Mouse (Mus musculus): ENCODE results near the gene Ripor2.

Ripor2 gene

GRCm38 (mm10) chr13:24649099-24649498, 67.1 kb downstream of the Ripor2 start:
- no peak for DNase-seq

GRCm38 (mm10) chr13:24651018-24651417, 69.0 kb downstream of the Ripor2 start:
- DNase-seq = no peak

GRCm38 (mm10) chr13:24654919-24655635, 73.1 kb downstream of the Ripor2 start:
- no peak for DNase-seq

DNA sequence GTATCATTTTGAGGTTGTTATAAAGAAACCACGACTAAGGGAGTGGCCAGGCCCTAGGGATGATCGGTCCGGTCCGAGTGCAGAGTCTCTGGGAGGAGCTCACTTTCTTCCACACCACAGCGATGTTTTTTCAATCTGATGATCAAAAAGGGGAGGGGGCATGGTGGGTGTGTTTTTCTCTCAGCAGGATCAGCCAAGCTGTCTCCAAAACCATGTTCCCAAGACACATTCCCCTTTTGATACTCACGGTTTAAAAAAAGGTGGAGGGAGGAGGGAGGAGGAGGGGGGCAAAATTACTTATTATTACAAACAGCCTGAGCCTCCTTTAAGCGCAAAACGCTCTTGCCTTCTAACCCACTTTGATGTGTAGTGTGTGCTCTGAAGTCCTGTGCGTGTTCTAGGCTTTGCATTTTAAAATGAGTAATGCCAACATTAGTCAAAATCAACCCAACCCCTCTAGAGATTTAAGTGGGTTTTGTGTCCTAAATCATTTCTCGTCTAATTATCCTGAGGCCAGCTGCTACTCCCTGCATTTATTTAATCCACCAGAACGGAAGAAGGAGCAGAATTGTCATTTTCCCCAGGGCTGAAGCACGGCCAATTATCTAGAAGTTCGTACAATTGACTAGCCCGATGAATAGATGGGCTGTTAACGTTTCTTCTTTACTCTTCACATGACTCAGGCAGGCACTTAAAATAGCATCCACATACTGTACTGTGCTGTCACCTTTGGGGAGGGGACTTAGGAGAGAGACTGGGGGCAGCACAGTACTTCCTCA, 74.9 kb downstream of the Ripor2 start:
- DNase-seq = no peak

DNA sequence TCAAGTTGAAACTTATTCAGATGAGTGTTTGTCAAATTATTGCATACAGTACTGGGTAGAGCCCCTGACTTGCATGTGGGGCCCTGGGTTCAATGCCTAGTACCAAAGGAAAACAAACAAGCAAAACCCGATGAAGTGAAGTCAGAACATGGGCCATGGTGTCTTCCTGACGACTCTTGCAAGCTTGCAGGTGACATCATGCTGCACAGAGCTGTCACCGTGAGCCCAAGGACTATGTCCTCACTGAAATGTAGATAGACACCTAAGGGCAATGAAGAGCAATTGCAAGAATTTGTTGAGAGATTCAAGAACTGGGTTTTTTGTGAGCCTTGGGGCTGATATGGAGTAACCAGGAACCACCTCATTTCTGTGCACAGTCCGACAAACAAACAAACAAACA, 84.8 kb downstream of the Ripor2 start:
- no peak for DNase-seq

DNA sequence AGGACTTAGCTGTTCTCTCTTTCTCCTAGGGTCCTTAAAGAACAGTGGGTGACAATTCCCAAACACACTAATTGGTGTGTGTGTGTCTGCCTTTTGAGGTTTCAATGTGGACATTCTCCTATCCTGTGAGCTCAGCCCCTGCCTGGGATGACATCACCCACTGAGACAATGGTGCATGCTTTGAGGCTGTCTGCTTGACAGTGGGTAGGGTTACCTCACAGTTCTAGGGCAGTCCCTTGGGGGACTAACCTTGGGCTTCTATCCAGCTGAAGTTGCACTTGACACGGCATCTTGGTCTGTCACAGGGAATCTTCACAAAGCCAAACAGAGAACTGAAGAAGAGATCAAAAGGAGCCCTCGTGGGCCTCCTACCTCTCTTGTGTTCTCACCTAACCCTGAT, 86.6 kb downstream of the Ripor2 start:
- DNase-seq = no peak

- no peak for DNase-seq
These were observed 88.7 kb downstream of the Ripor2 start for GRCm38 (mm10) chr13:24670676-24671075.

GRCm38 (mm10) chr13:24679027-24679680, 97.2 kb downstream of the Ripor2 start:
- DNase-seq = no peak

GRCm38 (mm10) chr13:24680951-24681350, 99.0 kb downstream of the Ripor2 start:
- DNase-seq = no peak

- no peak for DNase-seq
These were observed 100.4 kb downstream of the Ripor2 start for GRCm38 (mm10) chr13:24682346-24682745.

- DNase-seq = no peak
These were observed 102.5 kb downstream of the Ripor2 start for GRCm38 (mm10) chr13:24684503-24684902.

DNA sequence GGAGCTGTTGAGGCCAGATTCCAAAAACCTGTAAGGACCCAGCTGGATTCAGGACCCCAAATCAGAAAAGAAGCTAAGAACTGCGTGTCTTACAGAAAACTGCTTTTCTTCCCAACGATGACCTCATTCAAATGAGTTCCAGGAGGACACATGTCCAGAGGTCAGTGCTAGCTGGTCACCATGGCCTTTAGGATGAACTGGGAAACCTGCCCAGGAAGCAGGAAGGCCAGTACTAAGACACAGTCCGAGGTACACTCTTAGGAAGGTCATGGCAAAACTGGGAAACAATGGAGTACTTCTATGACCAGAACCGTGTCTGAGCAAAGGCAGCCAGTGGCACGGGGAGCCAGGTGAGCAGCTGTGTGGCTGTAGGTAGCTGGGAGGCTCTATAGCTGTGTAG, 103.9 kb downstream of the Ripor2 start:
- no peak for DNase-seq

GRCm38 (mm10) chr13:24686705-24687665, 105.0 kb downstream of the Ripor2 start:
- peak; percentile 56 for DNase-seq

DNA sequence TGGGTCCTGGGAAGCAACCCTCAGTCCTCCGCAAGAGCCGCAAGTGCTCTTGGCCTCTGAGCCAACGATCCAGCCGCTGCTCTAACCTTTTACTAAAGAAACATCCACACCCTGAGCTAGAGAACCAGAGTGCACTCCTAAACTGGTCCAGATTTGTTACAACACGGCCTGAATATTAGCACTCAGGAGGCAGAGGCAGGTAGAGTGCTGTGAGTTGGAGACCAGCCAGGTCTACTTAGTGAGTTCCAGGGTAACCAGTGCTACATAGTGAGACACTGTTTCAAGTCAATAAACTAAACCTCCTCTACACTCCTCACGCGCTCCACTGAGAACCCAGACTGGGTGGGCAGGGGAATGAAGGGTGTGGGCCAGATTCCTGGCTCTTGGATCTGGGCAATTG, 111.3 kb downstream of the Ripor2 start:
- no peak for DNase-seq

DNA sequence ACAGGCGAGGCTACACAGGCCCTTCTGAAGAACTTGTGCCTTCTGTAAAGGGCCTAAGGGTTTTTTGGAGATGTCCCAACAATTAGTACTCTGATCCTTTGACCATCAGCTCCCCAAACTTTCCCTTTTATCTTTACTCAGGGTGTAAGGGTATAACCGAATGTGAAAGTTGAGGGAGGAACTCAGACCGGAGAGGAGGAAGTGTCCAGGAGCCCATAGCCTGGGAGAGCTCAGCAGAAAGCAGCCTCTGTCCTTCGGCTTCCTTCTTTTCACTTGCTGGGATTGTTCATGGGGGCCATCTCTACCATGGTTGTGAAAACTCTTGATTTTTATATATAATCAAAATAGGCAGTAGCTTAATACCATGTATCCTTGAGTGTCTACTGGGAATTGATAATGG, 116.8 kb downstream of the Ripor2 start:
- DNase-seq = no peak

DNA sequence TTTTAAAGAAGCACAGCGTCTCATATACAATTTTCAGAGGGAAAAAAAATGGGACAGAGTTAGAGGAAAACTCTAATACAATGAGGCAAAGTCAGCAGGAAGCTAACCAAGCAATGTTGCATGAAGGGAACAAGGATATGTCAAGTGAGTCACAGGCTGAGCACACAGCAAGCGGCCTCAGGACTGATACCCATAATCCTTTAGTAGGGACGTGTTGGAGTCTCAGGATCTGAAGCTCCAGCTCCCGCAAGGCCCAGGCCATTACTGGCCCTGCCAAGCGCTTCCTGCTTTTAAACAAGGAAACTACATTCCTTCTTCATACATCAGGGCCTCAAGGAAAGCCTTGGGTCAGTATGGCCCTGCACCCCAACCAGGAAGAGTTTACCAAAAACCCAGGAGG, 120.1 kb downstream of the Ripor2 start:
- DNase-seq = no peak

- DNase-seq = no peak
These were observed 127.8 kb downstream of the Ripor2 start for GRCm38 (mm10) chr13:24709656-24710396.

GRCm38 (mm10) chr13:24710968-24711367, 129.0 kb downstream of the Ripor2 start:
- no peak for DNase-seq

DNA sequence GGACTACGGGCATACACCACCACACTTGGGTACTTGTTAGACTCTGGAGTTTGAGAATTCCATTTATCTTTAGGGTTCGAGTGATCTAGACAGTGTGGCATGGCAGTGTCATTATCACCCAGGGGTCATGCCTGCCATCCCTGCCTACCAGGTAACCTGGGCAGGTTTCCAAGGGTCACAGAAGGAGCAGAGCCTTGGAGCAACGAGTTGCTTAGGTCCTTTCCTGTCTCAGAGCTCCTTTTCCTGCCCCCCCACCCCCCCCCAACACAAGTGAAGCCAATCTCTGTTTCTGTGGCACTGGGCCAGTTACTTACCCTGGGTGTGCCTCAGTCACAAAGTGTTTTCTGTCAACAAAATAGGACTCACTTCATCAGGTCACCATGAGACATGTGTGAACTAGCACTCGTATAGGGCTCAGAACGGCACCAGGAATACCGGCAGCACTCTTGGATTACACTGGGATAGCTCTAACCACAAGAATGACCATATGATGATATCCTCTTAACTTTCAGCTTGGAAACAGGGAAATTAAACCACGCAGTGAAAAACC, 130.7 kb downstream of the Ripor2 start:
- DNase-seq = no peak

DNA sequence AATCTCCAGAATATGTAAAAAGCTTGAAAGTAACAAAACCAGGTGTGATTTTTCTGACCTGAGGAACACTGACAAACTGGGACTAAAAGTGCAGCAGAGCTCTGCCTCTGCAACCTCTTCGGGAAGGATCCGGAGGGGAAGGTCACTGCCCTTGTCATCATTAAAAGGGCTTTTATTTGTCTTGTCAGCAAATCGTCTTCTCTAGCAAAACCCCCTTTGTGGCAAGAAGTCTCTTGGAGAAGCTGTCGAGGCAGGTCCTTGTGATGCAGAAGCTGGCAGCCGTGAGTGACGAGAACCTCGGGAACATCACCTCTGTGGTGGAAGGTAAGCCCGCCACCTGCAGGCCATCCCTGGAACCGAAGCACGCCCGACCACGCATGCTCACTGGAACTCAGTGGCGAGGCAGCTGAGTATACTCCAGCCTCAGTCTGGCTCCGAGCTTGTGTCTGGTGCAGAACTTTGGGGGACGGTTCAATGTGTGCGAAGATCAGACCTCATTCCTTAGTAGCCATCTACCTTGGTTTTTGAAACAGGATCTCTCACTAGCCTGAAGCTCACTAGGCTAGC, 131.5 kb downstream of the Ripor2 start:
- DNase-seq = peak; percentile 81

- DNase-seq = no peak
These were observed 132.4 kb downstream of the Ripor2 start for GRCm38 (mm10) chr13:24714360-24714885.
